Mouse (Mus musculus): ENCODE measurements around the gene Lipc.
A peak's percentile ranks its signal among the peaks of the same experiment; 100 is the strongest.

The Lipc gene

GRCm38 (mm10) chr9:70915356-70915685, 36.7 kb downstream of the Lipc start:
- DNase-seq (ENCODE audit: low spot score in 2 of 2), result no peak

DNA sequence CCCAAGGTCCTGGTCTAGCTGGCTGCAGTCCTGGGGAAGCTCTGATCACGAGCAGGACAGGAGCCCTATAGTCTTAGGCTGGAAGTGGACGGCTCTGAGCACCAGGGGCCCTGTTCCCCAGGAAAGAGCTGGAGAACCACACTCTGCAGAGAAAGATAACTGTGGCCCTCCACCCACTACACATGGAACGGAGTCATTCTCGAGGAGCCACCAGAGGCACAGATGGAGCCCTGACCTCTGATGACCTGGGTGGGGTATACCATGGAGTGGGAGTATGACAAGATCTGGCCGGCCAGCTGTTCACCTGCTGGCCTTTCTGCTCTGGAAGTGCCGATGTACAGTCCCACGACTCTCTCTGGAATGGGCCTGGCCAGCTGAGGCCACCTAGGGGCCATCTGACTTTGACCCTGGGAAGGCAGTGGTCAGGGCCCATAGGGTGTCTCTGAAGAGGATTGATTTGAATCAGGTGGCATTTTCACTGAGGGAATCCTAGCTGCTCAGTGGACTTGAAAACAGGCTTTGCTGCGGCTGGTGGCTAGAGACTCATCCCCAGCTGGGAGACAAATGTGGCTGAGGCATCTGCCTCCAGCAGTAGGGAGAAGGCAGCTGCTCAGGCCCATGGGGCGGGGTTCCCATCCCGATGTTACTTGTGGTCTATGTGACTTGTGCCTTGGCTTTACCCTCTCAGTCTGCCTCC, 37.2 kb downstream of the Lipc start:
- no peak for DNase-seq (ENCODE audit: low spot score in 2 of 2)

DNA sequence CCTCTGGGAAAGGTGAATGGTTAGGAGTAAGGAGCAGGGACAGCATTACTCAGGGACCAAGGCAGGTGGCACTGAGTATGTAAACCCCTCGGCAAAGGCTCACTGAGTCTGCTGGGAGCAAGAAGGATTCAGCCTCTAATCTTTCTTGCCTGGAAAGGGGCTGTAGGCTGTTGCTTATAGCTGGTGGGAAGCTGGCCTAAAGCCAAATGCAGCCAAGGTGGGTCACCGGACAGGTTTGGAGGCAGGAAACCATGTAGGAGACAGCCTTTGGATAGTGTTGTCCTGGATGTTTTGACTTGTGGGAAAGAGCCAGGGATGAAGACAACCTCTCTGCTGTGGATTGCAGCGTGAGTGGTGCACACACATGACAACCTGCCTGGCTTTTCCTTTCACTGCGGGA, 40.9 kb downstream of the Lipc start:
- DNase-seq (ENCODE audit: low spot score in 2 of 2), result no peak

DNA sequence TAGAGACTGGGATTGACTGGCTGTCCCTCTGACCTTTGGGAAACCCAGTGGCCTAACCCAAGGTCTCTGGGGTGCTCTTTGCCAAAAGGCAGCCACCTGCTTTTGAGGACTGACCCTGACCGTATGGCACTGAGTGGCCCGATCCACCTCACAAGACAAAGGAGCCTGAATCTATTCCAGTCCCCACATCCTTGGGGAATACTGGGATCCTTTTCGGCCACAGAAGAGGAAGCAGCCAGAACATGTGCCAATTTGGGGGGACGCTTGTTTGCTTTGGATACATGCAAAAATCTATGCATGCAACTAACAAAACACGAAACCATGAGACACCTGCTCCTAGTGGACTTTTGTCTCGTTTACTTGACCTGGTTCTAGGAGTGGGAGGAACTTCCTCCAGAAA, 41.7 kb downstream of the Lipc start:
- DNase-seq (ENCODE audit: low spot score in 2 of 2), result no peak

- DNase-seq (ENCODE audit: low spot score in 2 of 2), result no peak
Observed at GRCm38 (mm10) chr9:70902821-70903730, 49.0 kb downstream of the Lipc start.

DNA sequence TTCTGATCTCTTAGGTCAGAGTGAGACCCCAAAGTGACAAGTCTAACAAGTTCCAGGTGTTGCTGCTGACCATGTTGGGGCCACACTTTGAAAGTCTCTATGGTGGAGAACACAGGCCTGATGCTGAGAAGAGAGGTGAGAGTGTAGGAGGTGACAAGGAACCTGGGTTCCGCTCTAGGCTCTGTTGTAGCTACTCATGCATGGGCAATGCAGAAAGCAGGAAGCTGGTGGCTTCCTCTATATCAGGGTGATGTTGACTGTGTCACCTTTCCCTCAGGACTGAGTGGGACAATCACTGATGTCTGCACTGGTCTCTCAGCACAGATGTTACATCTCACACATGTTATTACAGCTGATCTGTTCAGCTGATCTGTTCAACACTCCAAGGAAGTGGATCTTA, 57.8 kb downstream of the Lipc start:
- no peak for DNase-seq (ENCODE audit: low spot score in 2 of 2)

GRCm38 (mm10) chr9:70893526-70893925, 58.5 kb downstream of the Lipc start:
- no peak for DNase-seq (ENCODE audit: low spot score in 2 of 2)

DNA sequence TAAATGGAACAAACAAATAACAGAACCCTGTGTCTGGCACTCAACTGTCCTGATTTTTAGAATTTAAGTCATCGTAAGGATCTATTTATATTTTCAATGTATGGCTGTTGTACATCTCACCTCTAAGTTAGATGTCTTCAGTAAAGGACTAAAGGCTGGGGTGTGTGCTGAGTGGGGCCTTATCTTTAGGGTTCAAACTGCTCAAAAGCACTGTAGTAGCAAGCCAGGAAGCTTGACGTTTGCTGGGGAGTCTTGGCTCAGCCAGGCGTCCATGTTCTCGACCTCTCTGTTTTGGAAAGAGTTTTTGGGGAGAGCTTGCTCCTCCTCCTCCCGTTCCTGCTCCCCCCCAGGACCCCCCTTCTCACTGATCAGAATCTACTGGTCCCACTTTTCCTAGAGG, 59.4 kb downstream of the Lipc start:
- DNase-seq (ENCODE audit: low spot score in 2 of 2), result no peak

DNA sequence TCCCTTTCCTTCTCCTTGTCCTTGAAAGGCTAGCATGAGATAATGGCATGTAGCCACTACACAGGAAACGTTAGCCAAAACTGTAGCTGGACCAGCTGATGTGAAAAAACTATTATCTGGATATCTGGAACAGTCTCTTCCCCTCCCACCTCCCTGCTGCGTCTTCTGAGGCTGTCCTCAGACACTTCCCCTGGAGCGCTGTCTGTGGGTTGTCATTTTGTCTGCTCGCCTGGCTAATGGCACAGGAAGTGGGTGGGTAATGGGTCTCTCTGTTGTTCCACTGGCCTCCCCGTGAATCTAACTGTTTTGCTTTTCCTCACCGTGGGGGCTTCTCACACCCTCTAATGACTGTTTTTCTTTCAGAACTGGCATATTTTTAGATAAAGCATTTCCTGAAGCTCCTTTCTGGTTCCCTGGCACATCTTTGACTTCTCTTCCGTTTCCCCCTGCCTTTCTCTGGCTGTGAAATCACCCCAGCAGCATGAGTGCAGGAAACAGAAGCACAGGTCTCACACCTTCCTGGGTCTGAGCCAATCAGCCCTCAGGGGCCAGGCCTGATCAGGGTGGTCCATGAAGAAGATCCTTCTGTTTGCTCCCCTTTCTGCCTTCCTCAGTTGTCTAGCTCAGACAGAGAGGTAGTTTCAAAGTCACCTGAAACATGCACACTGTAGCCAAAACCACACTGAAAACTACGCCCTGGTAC, 60.4 kb downstream of the Lipc start:
- DNase-seq (ENCODE audit: low spot score in 2 of 2), result peak; percentile 34 to 37

DNA sequence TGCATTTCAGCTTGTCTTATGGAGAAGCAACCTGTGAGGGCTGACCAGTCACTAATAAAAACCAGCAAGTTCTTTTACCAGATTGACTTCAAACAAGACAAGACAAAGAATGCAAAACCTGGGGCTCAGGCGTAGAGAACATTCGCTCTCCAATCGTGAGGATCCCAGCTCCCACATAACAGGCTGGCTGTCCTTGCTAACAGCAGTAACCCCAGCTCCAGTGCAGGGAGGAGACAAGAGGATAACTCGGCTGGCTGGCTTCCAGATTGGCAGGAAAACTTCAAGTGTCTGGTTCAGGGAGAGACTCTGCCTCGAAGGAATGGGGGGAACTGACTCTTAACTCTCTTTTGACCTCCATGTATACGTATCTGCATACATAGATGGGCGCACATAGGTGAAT, 61.3 kb downstream of the Lipc start:
- DNase-seq (ENCODE audit: low spot score in 2 of 2), result no peak

DNA sequence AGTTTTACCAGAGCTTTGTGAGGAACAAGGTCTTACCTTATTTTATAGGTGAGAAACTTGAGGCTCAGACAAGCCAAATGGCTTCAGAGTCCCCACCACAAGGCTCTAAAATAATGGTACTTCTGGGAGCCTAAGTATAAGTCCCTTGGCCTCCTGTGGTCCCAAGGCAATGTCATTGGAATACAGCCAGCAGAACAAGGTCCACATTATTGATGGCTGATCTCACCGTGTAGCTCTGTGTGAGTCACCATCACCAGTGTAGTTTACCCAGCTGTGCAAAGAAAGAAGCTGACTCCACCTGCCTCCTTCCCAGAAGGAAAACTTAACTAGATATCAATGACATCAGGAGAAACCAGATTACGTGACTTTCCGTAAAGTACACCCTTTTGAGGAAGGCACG, 63.1 kb downstream of the Lipc start:
- no peak for DNase-seq (ENCODE audit: low spot score in 2 of 2)

DNA sequence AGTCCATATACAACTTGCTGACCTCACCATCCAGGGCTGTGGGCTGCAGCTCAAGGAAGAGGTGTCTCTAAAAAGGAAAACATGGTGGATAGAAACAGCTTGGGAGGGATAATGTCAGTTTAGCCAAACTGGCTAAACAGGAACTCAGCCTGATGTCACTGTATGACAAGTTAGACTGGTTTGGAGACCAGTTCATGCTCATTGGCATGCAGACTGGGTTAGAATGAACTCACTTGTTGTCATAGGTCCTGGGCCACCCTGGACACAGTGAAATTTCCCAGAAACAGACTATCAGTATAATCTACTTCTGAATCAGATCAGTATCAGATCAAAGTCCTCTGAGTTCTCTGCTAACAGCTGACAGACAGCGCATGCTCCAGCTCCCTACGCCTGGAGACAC, 63.5 kb downstream of the Lipc start:
- no peak for DNase-seq (ENCODE audit: low spot score in 2 of 2)

GRCm38 (mm10) chr9:70881982-70882381, 70.0 kb downstream of the Lipc start:
- no peak for DNase-seq (ENCODE audit: low spot score in 2 of 2)

- peak in 1 of 2 experiments; percentile 16 for DNase-seq (ENCODE audit: low spot score in 2 of 2)
Observed at GRCm38 (mm10) chr9:70878823-70879222, 73.2 kb downstream of the Lipc start.

DNA sequence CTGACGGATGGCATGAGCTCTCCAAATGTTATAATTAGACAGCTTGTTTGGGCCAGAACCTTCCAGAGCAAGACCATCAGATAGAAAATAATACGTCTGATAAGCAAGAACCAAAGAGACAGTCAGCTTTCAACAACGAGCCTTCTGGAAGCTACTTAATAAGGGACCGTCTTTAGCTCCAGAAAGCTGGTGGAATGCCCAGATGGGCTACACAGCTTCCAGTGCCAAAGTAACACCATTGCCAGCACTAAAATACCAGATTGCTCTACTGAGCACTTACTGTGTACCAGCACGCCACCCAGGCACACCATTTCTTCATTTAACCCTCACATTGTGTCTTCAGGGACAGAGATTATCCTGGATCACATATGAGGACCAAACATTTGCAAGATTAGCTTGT, 73.9 kb downstream of the Lipc start:
- DNase-seq (ENCODE audit: low spot score in 2 of 2), result no peak

- DNase-seq (ENCODE audit: low spot score in 2 of 2), result no peak
Observed at GRCm38 (mm10) chr9:70875490-70875889, 76.5 kb downstream of the Lipc start.

- DNase-seq (ENCODE audit: low spot score in 2 of 2), result no peak
Observed at GRCm38 (mm10) chr9:70875059-70875458, 77.0 kb downstream of the Lipc start.

DNA sequence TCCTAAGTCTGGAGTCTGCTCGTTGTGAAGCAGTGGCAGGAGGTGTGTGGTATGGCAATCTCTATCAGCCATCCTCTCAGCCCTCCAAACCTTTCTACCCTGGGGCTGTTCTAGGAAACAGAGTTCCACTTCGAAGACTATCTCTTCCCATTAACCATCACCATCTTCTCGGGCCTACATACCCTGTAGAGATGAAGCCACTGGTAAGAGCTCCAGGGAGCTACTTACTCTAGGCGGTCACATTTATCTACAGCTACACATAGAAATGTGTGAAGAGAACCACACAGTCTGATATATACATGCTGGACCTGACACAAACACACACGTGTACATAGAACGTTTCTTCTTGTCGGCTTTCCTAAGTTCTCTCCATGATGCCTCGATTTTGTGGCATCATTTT, 79.4 kb downstream of the Lipc start:
- DNase-seq (ENCODE audit: low spot score in 2 of 2), result no peak

- DNase-seq (ENCODE audit: low spot score in 2 of 2), result no peak
Observed at GRCm38 (mm10) chr9:70870326-70870725, 81.7 kb downstream of the Lipc start.

GRCm38 (mm10) chr9:70869169-70869873, 82.7 kb downstream of the Lipc start:
- no peak for DNase-seq (ENCODE audit: low spot score in 2 of 2)

DNA sequence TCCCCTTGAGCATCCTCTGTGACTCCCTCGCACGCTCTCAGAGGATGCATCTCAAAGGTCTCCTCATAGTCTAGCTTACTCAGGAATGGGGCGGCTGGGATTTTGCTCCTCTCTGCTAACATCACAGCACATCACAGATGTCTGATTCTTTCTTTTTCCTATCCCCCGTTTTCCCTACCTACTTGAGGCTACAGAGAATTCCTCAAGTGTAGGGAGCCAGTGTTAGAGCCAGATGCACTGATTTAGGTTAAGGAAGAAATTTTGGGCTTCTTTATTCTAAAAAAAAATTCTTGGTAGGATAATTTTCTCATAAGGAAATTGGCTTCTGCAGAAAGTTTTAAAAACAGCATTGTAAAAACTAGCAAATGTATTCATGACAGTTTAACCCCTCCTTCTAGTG, 84.6 kb downstream of the Lipc start:
- DNase-seq (ENCODE audit: low spot score in 2 of 2), result no peak

- DNase-seq (ENCODE audit: low spot score in 2 of 2), result no peak
Observed at GRCm38 (mm10) chr9:70864039-70864438, 88.0 kb downstream of the Lipc start.
